Mouse (Mus musculus): ENCODE data around the gene Prg2. TPM values are rescaled to one million over a fixed set of nuclear protein-coding genes. Genes with fewer than 3 reads are reported as not detected.

Gene Prg2
- polyA plus RNA-seq, 1 experiment from 2014 or later: not detected

GRCm38 (mm10) chr2:84955435-84955834 lies 24.8 kb upstream of the Prg2 start:
- no peaks in the 10 kb centered on the region for H3K4me1 ChIP-seq (replicated peaks; ENCODE audit: control insufficient read depth, insufficient read depth, low read length)
- no peak for DNase-seq (ENCODE audit: low spot score)
- no peaks in the 10 kb centered on the region for H3K36me3 ChIP-seq (ENCODE audit: control insufficient read depth, insufficient read depth, low read length)
- H3K27ac ChIP-seq (ENCODE audit: low read depth, low read length): no peak overlapping the region
- no peaks in the 10 kb centered on the region for H3K9me3 ChIP-seq (ENCODE audit: control insufficient read depth, low read length)
- ATAC-seq (replicated peaks; ENCODE audit: low FRiP score): no peak
- 88% methylated on average over 9 of the region's 9 CpGs for WGBS
- no peak overlapping the region for H3K4me3 ChIP-seq (ENCODE audit: low read depth, low read length)
- no peak overlapping the region for H3K4me2 ChIP-seq (ENCODE audit: low read depth, low read length, severe bottlenecking)
- H3K27me3 ChIP-seq (ENCODE audit: control insufficient read depth, insufficient read depth, low read length): no peaks in the 10 kb centered on the region
- no peak overlapping the region for H3K9ac ChIP-seq (ENCODE audit: low read length)

- Histone ChIP-seq H3K9me3 (ENCODE audit: control insufficient read depth, low read length) (no peaks in the 10 kb centered on the region), H3K27ac (ENCODE audit: low read depth, low read length) (no peak overlapping the region), H3K27me3 (ENCODE audit: control insufficient read depth, insufficient read depth, low read length) (no peaks in the 10 kb centered on the region), H3K36me3 (ENCODE audit: control insufficient read depth, insufficient read depth, low read length) (no peaks in the 10 kb centered on the region), H3K9ac (ENCODE audit: low read length) (no peak overlapping the region), H3K4me1 (replicated peaks; ENCODE audit: control insufficient read depth, insufficient read depth, low read length) (no peaks in the 10 kb centered on the region), H3K4me2 (ENCODE audit: low read depth, low read length, severe bottlenecking) (no peak overlapping the region), H3K4me3 (ENCODE audit: low read depth, low read length) (no peak overlapping the region)
- DNase-seq (ENCODE audit: low spot score) (peak; percentile 69), ATAC-seq (replicated peaks; ENCODE audit: low FRiP score) (0 out of 2 replicates have a peak, but pooled peaks have one; percentile 18)
- WGBS: 59% methylated on average over 5 of the region's 5 CpGs
These were observed 24.0 kb upstream of the Prg2 start for GRCm38 (mm10) chr2:84956274-84956673.

- no peak for DNase-seq (ENCODE audit: low spot score)
- Histone ChIP-seq H3K4me1 (replicated peaks; ENCODE audit: control insufficient read depth, insufficient read depth, low read length) (no peaks in the 10 kb centered on the region), H3K36me3 (ENCODE audit: control insufficient read depth, insufficient read depth, low read length) (no peaks in the 10 kb centered on the region), H3K27ac (ENCODE audit: low read depth, low read length) (no peak overlapping the region), H3K4me3 (ENCODE audit: low read depth, low read length) (no peak overlapping the region), H3K9me3 (ENCODE audit: control insufficient read depth, low read length) (no peaks in the 10 kb centered on the region), H3K4me2 (ENCODE audit: low read depth, low read length, severe bottlenecking) (no peak overlapping the region), H3K9ac (ENCODE audit: low read length) (no peak overlapping the region), H3K27me3 (ENCODE audit: control insufficient read depth, insufficient read depth, low read length) (no peaks in the 10 kb centered on the region)
- WGBS: 89% methylated on average over 11 of the region's 11 CpGs
- ATAC-seq (replicated peaks; ENCODE audit: low FRiP score): no peak
These were observed 21.5 kb upstream of the Prg2 start for GRCm38 (mm10) chr2:84958588-84959264.

- DNase-seq (ENCODE audit: low spot score) (no peak), ATAC-seq (replicated peaks; ENCODE audit: low FRiP score) (no peak)
- H3K36me3 ChIP-seq (ENCODE audit: control insufficient read depth, insufficient read depth, low read length): no peaks in the 10 kb centered on the region
- no peak overlapping the region for H3K4me2 ChIP-seq (ENCODE audit: low read depth, low read length, severe bottlenecking)
- H3K27ac ChIP-seq (ENCODE audit: low read depth, low read length): no peak overlapping the region
- H3K9ac ChIP-seq (ENCODE audit: low read length): no peak overlapping the region
- H3K27me3 ChIP-seq (ENCODE audit: control insufficient read depth, insufficient read depth, low read length): no peaks in the 10 kb centered on the region
- WGBS: 79% methylated on average over 2 of the region's 2 CpGs
- no peaks in the 10 kb centered on the region for H3K9me3 ChIP-seq (ENCODE audit: control insufficient read depth, low read length)
- no peaks in the 10 kb centered on the region for H3K4me1 ChIP-seq (replicated peaks; ENCODE audit: control insufficient read depth, insufficient read depth, low read length)
- H3K4me3 ChIP-seq (ENCODE audit: low read depth, low read length): no peak overlapping the region
These were observed 19.0 kb upstream of the Prg2 start for GRCm38 (mm10) chr2:84961300-84961699.

- Histone ChIP-seq H3K27me3 (ENCODE audit: control insufficient read depth, insufficient read depth, low read length) (no peaks in the 10 kb centered on the region), H3K9ac (ENCODE audit: low read length) (no peak overlapping the region), H3K9me3 (ENCODE audit: control insufficient read depth, low read length) (no peaks in the 10 kb centered on the region), H3K4me3 (ENCODE audit: low read depth, low read length) (no peak overlapping the region), H3K36me3 (ENCODE audit: control insufficient read depth, insufficient read depth, low read length) (no peaks in the 10 kb centered on the region), H3K27ac (ENCODE audit: low read depth, low read length) (no peak overlapping the region), H3K4me1 (replicated peaks; ENCODE audit: control insufficient read depth, insufficient read depth, low read length) (no peaks in the 10 kb centered on the region), H3K4me2 (ENCODE audit: low read depth, low read length, severe bottlenecking) (no peak overlapping the region)
- DNase-seq (ENCODE audit: low spot score) (no peak), ATAC-seq (replicated peaks; ENCODE audit: low FRiP score) (no peak)
- 63% methylated on average over 3 of the region's 3 CpGs for WGBS
These were observed 18.4 kb upstream of the Prg2 start for GRCm38 (mm10) chr2:84961901-84962300.

- DNase-seq (ENCODE audit: low spot score) (no peak), ATAC-seq (replicated peaks; ENCODE audit: low FRiP score) (no peak; the same call in 1 of the 2 replicates)
- no peak overlapping the region for H3K27ac ChIP-seq (ENCODE audit: low read depth, low read length)
- no peak overlapping the region for H3K9ac ChIP-seq (ENCODE audit: low read length)
- 34% methylated on average over 6 of the region's 6 CpGs for WGBS
- no peak overlapping the region for H3K4me2 ChIP-seq (ENCODE audit: low read depth, low read length, severe bottlenecking)
- H3K9me3 ChIP-seq (ENCODE audit: control insufficient read depth, low read length): no peaks in the 10 kb centered on the region
- H3K4me1 ChIP-seq (replicated peaks; ENCODE audit: control insufficient read depth, insufficient read depth, low read length): no peaks in the 10 kb centered on the region
- no peaks in the 10 kb centered on the region for H3K27me3 ChIP-seq (ENCODE audit: control insufficient read depth, insufficient read depth, low read length)
- H3K4me3 ChIP-seq (ENCODE audit: low read depth, low read length): no peak overlapping the region
- no peaks in the 10 kb centered on the region for H3K36me3 ChIP-seq (ENCODE audit: control insufficient read depth, insufficient read depth, low read length)
These were observed 17.3 kb upstream of the Prg2 start for GRCm38 (mm10) chr2:84962906-84963507.

- Histone ChIP-seq H3K27ac (ENCODE audit: low read depth, low read length) (no peak overlapping the region), H3K27me3 (ENCODE audit: control insufficient read depth, insufficient read depth, low read length) (no peaks in the 10 kb centered on the region), H3K9ac (ENCODE audit: low read length) (no peak overlapping the region), H3K4me2 (ENCODE audit: low read depth, low read length, severe bottlenecking) (no peak overlapping the region), H3K36me3 (ENCODE audit: control insufficient read depth, insufficient read depth, low read length) (no peaks in the 10 kb centered on the region), H3K4me1 (replicated peaks; ENCODE audit: control insufficient read depth, insufficient read depth, low read length) (no peaks in the 10 kb centered on the region), H3K9me3 (ENCODE audit: control insufficient read depth, low read length) (no peaks in the 10 kb centered on the region), H3K4me3 (ENCODE audit: low read depth, low read length) (no peak overlapping the region)
- DNase-seq (ENCODE audit: low spot score): no peak
- 91% methylated on average over 7 of the region's 7 CpGs for WGBS
- no peak for ATAC-seq (replicated peaks; ENCODE audit: low FRiP score)
These were observed 16.0 kb upstream of the Prg2 start for GRCm38 (mm10) chr2:84964111-84964801.

GRCm38 (mm10) chr2:84967318-84967991 lies 12.8 kb upstream of the Prg2 start:
- Histone ChIP-seq H3K27me3 (ENCODE audit: control insufficient read depth, insufficient read depth, low read length) (no peaks in the 10 kb centered on the region), H3K4me3 (ENCODE audit: low read depth, low read length) (no peak overlapping the region), H3K36me3 (ENCODE audit: control insufficient read depth, insufficient read depth, low read length) (no peaks in the 10 kb centered on the region), H3K9me3 (ENCODE audit: control insufficient read depth, low read length) (no peaks in the 10 kb centered on the region), H3K4me2 (ENCODE audit: low read depth, low read length, severe bottlenecking) (no peak overlapping the region), H3K9ac (ENCODE audit: low read length) (no peak overlapping the region), H3K27ac (ENCODE audit: low read depth, low read length) (no peak overlapping the region), H3K4me1 (replicated peaks; ENCODE audit: control insufficient read depth, insufficient read depth, low read length) (no peaks in the 10 kb centered on the region)
- no peak for ATAC-seq (replicated peaks; ENCODE audit: low FRiP score)
- WGBS: 92% methylated on average over 5 of the region's 5 CpGs
- no peak for DNase-seq (ENCODE audit: low spot score)
